Mouse (Mus musculus) megakaryocyte, adult 5-6 weeks (primary cell): ENCODE measurements at regions not wholly inside any gene's neighbourhood (a gene's known extent, or its start where the extent isn't known, plus 50 kb on each side); places are given as distances from the start of the nearest gene placed in this dataset.
"Not testable (repeated sequence)": the region's sequence is repeated elsewhere in the genome, so short reads cannot be mapped to it uniquely, and the experiment has no call there.

Experiments
- ATAC-seq: 2 replicates; pipeline ENCODE4 v1.8.0; 2016; ENCODE audit warnings: mild to moderate bottlenecking, inconsistent platforms; ENCODE audit not compliant: poor library complexity, severe bottlenecking

GRCm38 (mm10) chr4:7948020-7948419 lies 290.8 kb downstream of the Car8 start:
- ATAC-seq: no peak

DNA sequence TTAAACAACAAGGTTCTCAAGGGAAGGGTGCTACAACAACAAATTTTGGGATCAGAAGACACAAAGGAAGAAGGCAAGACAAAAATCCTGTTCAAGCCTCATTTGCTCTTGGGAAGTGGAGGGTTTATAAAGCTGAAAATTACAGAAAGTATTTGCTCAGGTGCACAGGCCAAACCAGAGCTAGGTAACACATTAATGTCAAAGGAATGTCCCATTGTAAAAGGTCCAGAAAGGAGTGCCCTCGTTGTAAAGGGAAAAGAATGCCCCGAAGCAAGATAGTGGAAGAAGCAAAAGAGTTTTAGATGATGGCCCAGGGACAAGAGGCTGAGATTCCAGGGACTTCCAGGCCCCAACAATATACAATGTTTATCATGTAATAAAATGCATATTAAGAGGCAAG lies 317.3 kb downstream of the Car8 start:
- no peak for ATAC-seq

DNA sequence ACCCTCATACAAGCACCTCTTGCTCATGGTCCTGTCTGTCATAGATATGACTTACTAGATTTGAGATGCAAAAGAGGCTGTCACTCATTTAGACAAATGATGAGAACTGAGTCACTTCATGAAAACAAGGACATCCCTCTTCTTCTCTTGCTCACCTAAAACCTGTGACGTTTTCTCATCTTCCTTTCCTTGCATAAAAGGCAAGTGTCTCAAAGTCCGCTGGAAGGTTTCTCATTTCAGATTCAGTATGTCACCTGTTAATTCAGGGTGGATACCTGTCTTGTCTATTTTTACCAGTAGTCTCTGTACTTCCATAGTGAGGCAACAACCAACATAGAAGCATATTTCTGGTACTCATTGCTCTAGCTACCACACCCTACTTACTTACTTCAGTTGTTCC lies 325.6 kb downstream of the Car8 start:
- ATAC-seq: no peak

DNA sequence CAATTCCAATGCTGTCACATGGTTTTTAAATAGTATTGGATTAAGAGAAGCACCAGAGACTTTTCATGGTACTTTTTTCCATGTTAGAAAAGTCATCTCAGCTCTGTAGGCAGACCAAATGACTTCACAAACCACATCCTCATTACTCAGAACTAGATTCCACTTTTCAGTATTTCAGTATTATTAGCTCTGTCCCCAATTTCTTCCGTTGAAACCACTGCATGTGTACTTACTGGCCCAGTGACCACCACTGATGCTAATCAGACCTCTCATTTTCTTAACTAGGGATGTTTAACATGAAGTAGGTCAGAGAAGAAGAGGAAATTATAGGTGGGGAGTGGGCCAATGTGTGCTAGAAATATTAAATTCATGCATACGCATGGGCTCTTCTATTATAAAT lies 326.2 kb downstream of the Car8 start:
- ATAC-seq: no peak

- ATAC-seq: no peak
These were observed 335.7 kb downstream of the Car8 start for GRCm38 (mm10) chr4:7903130-7903529.

DNA sequence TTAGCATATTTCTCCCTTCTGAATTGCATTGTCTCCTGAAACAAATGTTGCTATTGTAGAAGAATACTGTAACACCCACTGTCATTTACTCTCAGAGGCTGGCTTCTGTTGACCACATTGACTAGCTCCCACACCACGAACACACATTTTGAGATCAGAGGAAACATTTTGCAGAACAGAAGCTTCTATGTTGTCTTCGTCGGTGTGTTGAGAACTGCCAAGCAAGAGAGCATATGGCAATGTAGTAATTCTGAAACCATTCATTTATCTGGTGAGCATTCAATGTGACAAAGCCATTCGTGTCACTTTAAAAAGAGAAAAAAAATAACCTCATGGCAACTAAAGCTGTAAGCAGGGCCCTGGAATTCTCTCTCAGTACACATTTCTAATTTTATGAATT lies 343.9 kb downstream of the Car8 start:
- ATAC-seq: no peak

DNA sequence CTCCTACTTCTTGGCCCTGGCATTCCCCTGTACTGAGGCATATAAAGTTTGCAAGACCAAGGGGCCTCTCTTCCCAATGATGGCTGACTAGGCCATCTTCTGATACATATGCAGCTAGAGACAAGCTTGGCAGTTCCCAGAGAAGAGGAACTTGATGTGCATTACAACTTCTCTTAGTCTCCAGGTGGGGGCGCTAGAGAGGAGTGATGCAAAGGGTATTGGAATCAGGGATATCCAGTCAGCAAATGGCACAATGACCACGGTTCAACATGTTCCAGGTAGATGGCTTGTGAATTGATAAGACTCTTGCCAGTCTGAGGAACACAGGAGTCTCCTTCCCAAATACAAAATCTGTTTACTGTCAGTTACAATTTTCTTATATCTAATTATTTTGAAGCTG lies 347.7 kb downstream of the Car8 start:
- ATAC-seq: no peak

- no peak for ATAC-seq
These were observed 384.3 kb downstream of the Car8 start for GRCm38 (mm10) chr4:7854518-7854917.

DNA sequence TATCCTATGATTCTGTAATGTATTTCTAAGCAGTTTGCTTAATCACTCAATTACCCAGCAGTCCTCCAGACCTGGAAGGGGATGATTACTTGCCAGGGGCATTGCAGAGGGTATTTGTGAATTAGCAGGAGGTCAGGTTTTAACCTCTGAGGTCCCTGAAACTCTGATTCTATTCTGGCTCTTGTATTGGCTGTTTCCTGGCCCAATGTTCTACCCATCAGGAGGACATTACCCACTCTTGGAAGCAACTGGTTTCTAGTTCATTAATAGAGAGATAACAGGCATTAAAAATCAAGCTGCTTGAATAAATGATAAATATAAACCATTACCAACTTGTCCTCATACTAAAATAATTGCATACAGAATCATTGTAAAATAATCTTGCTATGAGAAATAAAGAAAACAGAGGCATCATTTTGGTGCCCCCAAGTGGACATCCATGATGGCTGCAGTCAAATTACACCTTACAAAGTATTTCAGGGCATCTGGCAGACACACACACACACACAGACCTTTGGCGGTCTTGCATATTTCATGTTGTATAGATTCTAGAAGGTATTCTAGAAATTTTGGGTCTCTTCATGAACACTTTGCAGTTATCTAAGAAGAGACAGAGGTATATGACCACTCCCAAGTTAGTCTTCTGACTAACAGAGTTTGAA lies 385.6 kb downstream of the Car8 start:
- ATAC-seq: no peak

DNA sequence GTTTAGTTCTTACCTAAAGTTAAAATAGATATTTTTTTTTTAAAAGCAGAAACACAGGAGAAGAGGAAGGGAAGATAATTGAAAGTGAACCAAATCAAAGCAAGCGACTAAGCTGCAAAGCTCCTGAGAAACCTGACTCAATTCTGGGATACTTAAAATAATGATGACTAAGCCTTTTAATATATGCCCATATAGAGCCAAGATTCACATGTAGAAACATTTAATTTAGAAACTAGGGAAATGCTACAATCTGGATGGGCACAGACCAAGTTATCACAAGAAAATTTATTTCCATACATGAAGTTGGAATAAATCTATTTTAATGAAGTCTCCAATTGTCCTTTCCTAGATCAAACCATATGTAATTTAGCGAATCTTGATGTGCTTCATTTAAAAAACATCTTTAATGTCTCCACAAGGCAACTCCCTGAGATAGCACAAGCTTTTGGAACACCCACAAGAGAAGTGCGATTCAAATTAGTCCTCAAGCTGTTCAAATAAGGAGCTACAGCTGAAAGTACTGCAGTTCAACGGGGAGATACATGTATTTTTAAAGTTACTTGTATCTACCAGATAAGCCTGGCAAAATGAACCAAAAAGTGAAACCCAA lies 386.7 kb downstream of the Car8 start:
- ATAC-seq: no peak

DNA sequence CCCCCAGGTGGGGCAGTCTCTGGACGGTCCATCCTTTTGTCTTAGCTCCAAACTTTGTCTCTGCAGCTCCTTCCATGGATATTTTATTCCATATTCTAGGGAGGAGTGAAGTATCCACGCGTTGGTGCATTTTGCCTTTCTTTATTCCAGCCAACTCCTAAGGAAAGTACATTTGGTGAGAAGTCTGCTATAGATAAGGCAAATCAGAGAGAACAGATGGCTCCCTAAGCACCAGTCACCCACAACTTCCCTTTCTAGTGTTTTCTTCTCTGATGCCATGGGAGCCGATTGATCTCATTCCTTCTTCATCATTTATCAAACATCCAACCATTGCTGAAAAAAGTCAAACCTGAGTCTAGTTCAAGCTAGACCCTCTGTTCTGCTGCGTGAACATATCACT lies 391.4 kb downstream of the Car8 start:
- ATAC-seq: no peak

- no peak for ATAC-seq
These were observed 409.7 kb downstream of the Car8 start for GRCm38 (mm10) chr4:7829126-7829525.

DNA sequence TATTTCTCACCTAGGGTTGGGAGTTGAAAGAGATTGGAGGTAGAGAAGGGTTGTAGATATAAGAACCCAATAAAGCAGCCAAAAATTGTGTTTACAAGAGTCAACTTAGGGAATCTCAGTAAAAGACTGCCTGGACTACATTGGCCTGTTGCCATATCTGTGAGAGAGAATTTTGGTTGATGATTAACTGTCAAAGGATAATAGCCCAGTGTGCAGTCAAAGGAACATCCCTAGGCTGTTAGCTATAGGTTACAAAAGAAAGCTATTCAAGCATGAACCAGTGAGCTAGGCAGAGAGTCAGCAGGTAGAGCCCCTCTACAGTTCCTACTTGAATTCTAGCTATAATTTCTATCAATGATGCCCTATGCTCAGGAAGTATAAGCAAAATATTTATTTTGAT lies 419.0 kb downstream of the Car8 start:
- ATAC-seq: no peak

- not testable (repeated sequence) for ATAC-seq
These were observed 461.1 kb downstream of the Car8 start for GRCm38 (mm10) chr4:7777761-7778160.

DNA sequence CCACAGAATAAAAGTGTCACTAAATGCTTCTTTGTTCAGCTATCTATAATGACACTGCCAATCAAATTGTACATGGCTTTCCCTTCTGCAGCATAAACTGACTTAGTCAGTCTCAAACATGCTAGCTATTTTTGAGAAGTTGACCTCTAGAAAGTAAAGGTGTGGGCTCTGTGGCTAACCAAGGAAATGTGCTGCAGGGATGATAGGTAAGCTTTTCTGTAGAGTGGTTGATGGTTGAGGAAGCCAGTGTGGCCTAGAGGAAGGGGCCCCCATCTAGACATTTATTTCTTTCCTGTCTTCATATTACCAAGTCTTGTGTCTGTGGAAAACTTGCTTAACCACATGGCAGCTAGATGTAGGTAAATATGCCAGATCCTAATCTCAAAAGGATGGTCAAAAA lies 483.4 kb downstream of the Car8 start:
- peak; percentile 89 for ATAC-seq

DNA sequence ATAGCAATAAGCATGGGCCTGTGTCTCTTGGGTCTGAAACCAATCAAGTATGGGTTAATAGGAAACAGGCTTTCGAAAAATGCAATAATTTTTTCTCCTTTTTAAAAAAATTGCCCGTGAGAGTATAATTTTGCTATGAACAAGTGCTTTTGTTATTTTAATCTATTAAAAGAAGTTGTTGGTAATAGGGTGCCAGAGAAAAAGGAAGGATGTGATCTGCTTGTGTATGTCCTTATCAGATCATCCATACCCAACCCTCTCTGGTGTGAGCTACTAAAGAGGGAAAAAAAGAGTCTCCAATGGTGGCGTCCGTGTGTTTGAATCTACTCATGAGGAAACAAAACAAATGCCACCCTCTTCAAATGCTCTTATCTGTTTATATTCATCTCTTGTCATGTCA lies 484.9 kb downstream of the Car8 start:
- no peak for ATAC-seq

GRCm38 (mm10) chr4:7751208-7751607 lies 487.6 kb downstream of the Car8 start:
- peak; percentile 38; the same call in 1 of the 2 replicates for ATAC-seq

DNA sequence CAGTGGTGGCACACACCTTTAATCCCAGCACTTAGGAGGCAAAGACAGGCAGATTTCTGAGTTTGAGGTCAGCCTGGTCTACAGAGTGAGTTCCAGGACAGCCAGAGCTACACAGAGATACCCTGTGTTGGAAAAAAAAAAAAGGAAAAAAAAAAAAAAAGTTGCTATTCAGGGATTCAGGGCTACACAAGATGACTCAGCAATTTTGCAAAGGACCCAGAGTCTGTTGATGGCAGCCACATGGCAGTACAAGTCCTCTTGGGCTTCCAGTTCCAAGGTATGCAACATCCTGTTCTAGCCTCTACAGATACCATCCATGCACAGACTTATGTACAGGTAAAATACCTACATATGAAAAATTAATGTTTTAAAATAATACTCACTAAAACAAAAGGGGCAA lies 515.9 kb downstream of the Car8 start:
- no peak for ATAC-seq

DNA sequence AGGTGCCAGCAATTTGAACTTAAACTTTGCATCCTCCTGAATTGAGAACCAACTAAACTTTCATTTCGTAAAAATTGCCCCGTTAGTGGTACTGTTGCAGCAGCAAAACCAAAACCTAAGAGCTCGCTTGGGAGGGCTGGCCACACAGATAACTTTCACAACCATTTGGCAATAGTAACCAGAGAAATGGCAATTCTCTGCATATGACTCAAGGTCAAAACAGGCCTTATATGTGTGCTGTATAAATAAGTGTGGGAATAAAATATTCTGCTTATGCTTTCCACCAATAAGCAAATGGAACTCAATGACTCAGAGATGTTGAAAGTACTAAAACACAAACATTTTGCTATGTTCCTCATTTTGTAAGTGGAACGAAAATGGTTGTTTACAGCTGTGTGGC lies 550.3 kb downstream of the Car8 start:
- no peak for ATAC-seq

DNA sequence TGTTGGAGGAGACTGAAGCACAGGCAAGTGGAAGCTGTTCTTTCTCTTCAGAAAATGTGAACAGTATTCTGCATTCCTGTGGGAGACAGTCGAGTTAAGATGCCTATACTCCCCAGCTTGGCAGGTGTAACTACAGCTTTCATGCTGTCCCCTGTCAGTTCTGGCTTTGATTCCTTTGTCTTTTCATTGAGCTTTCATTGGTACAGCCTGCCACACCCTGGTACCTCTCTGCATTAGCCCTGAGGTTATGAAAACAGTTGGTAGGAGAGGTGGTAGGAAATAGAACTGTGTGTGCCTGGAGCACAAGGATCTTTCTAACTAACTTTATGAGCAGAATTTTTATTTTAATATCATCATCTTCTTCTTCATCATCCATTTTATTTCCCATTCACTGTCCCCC lies 551.6 kb downstream of the Car8 start:
- no peak for ATAC-seq

DNA sequence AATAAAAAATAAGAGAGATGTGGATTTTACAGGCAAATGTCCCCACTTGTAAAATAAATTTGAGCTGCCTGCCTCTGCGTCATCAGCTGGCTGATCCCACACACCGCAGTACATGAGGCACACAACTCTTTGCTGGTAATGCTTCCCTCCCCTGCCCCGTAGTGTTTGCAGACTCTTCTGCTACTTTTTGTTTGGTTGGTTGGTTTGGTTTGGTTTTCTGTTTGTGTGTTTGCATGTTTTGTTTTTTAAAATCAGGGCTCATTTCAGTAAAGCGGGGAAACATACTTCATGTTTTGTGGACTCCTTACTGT lies 568.1 kb downstream of the Car8 start:
- ATAC-seq: no peak

DNA sequence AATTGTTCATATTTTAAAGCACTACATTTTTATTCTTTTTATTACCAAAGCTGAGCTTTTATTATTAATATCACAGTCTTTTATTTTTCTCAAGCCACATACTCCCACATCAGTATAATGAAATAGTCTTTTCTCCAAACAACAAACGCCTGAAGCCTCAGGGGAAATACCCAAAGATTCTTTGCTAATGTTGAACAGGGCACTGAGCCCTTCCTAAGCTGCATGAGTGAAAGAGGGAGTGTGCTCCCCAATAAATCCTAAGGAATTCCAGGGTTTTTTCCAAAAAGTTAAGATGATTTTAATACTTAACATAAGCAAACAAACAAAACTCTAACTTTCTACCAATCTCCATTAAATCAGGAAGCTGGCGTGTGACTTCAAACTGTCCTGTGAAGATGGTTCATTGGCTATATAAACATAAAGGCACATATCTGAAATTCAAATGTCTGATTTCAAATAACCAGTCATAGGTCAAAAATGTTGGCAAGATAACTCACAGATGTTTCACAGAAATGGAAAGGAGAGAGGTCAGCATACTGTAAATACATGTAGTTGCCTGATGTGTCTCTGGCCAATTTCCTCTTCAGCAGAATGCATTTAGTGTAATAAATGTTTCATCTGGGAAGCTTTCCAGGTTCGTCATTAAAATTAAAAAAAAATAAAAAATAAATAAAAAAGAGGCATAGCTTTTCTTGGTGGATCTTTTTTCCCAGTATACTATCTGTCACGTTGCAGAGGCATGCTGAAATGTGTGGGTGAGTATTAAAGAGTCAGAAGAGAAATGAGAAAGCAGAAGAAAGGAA lies 568.6 kb downstream of the Car8 start:
- no peak for ATAC-seq
